Mouse (Mus musculus) brown adipose tissue, adult 24 weeks (tissue): Measurements from ENCODE around the gene Leo1. TPM values are rescaled to one million over a fixed set of nuclear protein-coding genes. Genes with fewer than 3 reads are reported as not detected.
"Not testable (repeated sequence)": the region's sequence is repeated elsewhere in the genome, so short reads cannot be mapped to it uniquely, and the experiment has no call there.

Experiments used
- H3K27ac ChIP-seq: fragments of 200-500 bp; replicated peaks from 2 replicates; pipeline ENCODE4 v1.5.1; 2012; ENCODE audit warnings: low read depth, mild to moderate bottlenecking, low read length
- H3K4me1 ChIP-seq: fragments of 200-500 bp; 2 replicates; pipeline ENCODE4 v1.6.1; 2012; ENCODE audit warnings: low read length, mixed read lengths; ENCODE audit not compliant: control insufficient read depth, insufficient read depth, insufficient read length
- H3K4me3 ChIP-seq: fragments of 200-500 bp; 2 replicates; pipeline ENCODE4 v1.5.1; 2012; ENCODE audit warnings: low read depth, mild to moderate bottlenecking, low read length, moderate library complexity; ENCODE audit not compliant: insufficient read depth
- polyA plus RNA-seq: library from polyadenylated mRNA; stranded (reverse); fragments of >200 nt; gene quantifications from 2 replicates; pipeline ENCODE4 v1.2.4, GENCODE M21; 2012; ENCODE audit not compliant: missing spikeins, insufficient read depth, insufficient read length

The Leo1 gene
- polyA plus RNA-seq, 1 experiment, result 19.0 TPM

DNA sequence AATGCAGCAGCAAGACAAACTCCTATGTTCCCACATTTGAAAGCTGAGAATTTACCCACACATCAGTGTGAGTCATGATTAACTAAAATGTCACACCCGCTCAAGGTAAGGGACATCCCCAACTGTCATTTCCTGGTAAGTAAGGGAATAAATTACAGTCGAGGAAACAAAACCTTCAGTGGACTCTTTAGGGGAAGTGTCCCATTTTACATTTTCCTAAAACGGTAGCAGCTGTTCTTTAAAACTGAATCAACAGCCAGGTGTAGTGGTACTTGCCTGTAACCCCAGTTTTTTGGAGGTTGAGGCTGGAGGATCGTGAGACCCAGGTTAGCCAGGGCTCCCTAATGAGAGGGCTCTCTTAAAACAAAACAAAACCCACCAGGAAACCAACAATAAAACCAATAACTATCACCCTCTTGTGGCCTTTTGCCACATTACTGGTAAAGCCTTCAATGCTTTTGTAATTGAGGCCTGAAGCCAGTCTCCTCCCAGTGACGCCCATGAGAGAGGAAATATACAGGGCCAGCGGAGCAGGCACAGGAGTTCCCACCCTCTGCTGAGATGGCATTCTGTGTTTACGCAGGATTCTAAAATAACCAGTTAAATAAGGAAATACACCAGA is 7.0 kb upstream of the Leo1 start:
- Histone ChIP-seq H3K27ac (peak overlapping the region; percentile 49; the same call in 1 of the 2 replicates), H3K4me3 (no peak overlapping the region), H3K4me1 (peaks cover 10% of the 10 kb centered on the region; the same call in 1 of the 2 replicates)

DNA sequence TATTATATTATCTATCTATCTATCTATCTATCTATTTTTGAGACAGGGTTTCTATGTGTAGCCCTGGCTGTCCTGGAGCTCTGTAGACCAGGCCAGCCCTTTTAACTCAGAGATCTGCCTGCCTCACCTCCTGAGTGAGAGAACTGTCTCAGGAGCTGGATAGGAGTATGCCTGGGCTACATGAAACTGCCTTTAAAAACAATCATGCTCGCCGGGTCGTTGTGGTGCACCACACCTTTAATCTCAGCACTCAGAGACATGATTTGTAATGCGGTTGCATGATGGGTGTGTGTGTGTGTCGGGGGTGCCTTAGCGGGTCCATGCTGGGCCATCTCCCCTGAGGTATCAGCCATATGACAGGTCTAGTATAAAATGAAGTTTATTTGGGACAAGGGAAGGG is 6.5 kb upstream of the Leo1 start:
- peaks cover 10% of the 10 kb centered on the region; the same call in 1 of the 2 replicates for H3K4me1 ChIP-seq
- H3K27ac ChIP-seq, result peak overlapping the region; percentile 80
- no peak overlapping the region for H3K4me3 ChIP-seq

DNA sequence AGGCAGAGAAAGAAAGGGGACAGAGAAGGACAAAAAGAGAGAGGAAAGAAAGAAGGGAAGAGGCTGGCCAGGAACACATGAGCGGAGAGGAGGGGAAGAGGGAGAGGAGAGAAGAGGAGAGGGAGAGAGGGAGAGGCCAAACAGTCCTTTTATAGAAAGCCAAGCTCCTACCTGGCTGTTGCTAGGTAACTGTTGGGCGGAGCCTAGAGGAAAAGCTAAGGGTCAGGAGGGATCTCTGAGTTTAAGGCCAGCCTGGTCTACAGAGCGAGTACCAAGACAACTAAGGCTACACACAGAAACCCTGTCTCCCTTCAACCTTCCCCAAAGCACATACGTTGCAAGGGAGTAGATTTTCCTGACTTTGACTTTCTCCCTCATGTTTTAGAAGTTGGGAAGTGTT is 6.0 kb upstream of the Leo1 start:
- Histone ChIP-seq H3K27ac (peak overlapping the region; percentile 80), H3K4me1 (peaks cover 10% of the 10 kb centered on the region; the same call in 1 of the 2 replicates), H3K4me3 (no peak overlapping the region)

DNA sequence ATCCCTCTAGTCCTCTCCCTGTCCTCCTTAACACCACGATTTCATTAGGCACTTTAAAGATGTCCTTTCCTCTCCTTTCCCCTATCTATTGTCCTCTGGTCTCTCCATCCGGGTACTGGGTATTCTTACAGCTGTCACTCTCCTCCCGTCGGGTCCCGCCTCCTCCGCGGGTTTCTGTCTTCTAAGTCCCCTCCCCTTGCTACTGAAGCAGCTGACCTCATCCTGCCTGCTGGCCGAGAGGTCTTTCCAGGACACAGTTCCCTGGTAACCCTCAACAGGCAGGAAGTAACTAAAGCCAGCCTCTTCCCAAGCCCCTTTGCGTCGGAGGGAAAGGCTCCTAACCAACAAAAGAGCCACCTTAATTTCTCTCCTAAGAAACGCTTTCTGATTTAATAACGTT is 5.4 kb upstream of the Leo1 start:
- peak overlapping the region; percentile 80 for H3K27ac ChIP-seq
- H3K4me3 ChIP-seq, result no peak overlapping the region

DNA sequence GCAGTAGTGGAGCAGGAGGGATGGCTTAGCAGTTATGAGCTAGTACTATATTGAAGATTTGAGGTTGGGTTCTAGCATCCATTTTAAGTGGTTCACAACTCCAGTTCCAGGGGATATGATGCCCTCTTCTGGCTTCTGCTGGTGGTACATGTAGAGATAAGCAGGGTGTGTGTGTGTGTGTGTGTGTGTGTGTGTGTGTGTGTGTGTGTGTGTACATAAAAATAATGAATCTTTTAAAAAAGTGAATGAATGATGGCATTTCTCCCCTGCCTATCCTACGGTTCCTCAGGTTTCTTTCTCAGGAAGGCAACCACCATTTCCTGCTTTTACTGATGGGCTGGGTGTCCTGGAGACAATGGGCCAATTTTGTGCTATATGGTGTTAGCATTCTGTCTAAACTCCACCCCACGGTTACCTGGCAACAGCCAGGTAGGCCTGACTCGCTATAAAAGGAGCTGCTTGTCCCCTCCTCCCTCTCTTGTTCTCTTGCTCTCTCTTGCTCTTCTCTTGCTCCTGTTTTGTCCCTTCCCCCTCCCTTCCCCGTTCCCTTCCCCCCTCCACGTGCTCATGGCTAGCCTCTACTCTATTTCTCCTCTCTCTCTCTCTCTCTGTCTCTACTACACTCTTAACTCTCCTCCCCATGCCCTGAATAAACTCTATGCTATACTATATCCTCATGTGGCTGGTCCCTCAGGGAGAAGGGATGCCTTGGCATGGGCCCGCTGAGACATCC is 3.5 kb upstream of the Leo1 start:
- Histone ChIP-seq H3K4me1 (peaks cover 10% of the 10 kb centered on the region; the same call in 1 of the 2 replicates), H3K27ac (no peak overlapping the region), H3K4me3 (no peak overlapping the region)

More for the DNA sequence above, 5.4 kb upstream of the Leo1 start:
- H3K4me1 ChIP-seq, result peaks cover 10% of the 10 kb centered on the region; the same call in 1 of the 2 replicates

DNA sequence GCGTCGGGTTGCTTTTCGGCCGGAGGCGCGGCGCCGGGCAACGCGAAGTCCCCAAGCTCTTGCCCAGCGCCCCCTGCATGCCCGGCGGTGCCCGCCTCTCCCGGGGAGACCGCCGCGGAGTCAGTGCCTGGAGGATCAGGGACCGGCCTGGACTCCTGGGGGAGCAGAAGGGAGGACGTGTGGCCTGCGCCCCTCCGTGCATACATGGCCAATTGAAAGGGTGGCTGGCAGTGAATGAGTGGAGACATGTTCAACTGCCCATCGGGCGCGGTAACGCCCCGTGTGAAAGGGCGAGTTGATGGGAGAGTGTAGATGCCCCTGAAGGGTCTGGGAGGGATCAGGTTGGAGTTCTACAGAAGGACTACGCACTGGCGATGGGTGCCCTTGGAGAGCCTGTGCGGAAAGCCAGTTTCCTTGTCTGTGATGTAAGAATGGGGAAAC is 387 bp downstream of the Leo1 start:
- Histone ChIP-seq H3K4me1 (no peaks in the 10 kb centered on the region), H3K4me3 (peak overlapping the region; percentile 76), H3K27ac (no peak overlapping the region)

DNA sequence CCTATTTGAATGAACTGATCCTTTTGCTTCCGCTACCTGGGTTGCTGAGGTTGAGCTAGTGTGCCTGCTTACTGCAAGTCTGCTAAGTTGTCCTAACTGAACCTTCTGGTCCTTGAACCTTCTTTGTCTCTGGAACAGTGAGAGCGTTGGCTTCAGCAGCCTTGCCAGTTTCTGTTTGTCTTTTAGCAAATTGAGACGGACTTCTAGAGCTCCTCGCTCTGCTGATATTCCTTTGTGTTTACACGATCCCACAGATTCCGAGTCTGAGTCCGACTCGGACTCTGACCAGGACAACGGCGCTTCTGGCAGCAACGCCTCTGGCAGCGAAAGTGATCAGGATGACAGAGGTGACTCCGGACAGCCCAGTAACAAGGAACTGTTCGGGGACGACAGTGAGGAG is 3.7 kb downstream of the Leo1 start:
- Histone ChIP-seq H3K27ac (no peak overlapping the region), H3K4me1 (no peaks in the 10 kb centered on the region), H3K4me3 (no peak overlapping the region)

DNA sequence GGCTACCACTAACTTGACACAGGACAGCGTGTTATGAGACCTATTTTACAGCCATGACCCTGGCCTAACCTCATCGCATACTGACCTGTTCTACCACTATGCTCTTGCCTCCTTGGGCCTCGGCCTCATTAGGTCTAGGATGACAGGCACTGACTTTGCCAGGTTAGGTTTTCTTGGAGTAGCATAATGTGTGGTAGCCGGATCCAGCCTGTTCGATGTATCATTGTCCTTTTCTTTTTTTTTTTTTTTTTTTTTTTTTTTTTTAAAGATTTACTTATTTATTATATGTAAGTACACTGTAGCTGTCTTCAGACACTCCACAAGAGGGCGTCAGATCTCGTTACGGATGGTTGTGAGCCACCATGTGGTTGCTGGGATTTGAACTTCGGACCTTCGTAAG is 5.2 kb downstream of the Leo1 start:
- not testable (repeated sequence) for H3K4me1 ChIP-seq, H3K27ac ChIP-seq, H3K4me3 ChIP-seq

DNA sequence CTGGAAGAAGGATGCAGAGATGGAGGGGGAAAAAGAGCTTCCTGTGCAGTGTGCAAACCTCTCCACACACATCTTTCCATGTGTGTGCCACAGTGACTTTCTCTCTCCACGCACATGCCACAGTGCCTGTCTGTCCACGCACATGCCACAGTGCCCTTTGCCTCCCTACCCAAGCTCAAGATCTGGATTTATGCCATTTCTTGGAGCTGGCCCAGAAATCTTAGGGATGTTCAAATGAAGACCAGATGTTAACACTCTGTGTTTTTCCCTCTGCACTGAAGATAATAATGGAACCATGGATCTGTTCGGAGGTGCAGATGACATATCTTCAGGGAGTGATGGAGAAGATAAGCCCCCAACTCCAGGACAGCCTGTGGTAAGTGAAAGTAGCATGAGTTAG is 6.7 kb downstream of the Leo1 start:
- H3K4me1 ChIP-seq, result no peaks in the 10 kb centered on the region
- H3K4me3 ChIP-seq, result no peak overlapping the region

DNA sequence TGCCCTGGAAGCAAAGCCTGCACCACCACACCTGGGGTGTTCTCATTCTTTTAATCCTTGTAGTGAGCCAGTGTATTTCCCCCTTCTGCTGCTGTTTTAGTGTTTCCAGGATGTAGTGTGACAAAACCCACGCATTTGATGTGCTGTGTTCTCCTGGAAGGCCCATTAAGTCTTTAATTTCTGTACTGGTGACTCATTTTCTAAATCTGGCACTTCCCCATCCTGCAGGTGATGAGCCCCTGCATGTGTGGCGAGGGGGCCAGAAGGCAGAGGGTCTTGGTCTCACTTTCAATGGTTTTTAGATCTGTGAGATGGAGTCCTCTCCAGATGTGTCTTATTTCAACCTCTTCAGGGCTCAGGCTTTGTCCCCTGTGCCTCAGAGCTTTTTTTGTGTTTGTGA is 12.7 kb downstream of the Leo1 start:
- Histone ChIP-seq H3K27ac (peak overlapping the region; percentile 54; the same call in 1 of the 2 replicates), H3K4me1 (no peaks in the 10 kb centered on the region), H3K4me3 (no peak overlapping the region)

More for the DNA sequence above, 6.7 kb downstream of the Leo1 start:
- H3K27ac ChIP-seq, result no peak overlapping the region

DNA sequence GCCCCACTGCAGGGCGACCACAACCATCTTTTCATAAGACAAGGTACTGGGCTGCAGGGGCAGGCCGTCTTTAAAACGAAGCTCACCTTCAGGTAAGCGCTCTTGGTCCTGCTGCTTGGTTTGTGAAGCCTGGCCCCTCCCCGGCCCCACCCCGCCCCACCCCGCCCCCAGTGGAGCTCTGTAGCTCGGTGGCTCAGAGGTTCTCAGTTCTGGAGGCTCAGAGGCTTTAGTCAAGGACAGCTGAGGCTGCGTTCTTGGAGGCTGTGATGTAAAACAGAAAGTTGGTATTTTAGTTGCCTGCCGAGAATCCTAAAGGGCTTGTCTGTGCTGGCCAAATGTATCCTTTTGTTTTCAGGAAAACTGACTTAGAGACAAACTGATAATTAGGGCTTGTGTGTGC is 14.4 kb downstream of the Leo1 start:
- H3K4me3 ChIP-seq, result no peak overlapping the region
- no peak overlapping the region for H3K27ac ChIP-seq
- H3K4me1 ChIP-seq, result no peaks in the 10 kb centered on the region

DNA sequence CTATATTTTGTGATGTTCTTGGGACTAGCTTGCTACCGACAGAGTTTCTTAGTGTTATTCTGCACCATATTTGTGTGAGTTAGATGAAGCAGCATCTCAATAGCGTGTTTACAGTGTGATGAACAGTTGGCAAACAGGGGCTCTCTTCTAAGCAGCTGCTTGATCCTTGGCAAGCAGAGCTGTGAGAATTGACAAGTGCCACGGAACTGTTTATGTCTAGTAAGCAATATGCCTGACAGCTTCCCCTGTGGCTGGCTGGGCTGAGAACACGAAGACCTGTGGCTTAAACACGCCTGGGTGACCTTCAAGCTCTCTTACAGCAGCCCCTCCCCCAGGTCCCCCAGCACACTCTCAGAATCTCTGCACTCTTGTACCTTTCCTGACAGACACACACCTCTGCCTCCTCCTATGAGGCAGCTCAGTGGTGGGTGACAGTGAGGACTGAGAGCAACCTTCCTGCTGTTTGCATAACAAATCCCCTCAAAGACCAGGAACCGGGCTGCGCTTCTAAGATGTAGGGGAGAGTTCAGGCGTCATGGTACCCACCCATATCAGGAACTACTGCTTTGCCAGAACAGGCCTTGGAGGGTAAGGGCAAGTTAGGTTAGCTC is 21.8 kb downstream of the Leo1 start:
- Histone ChIP-seq H3K4me3 (no peak overlapping the region), H3K4me1 (peaks cover 13% of the 10 kb centered on the region), H3K27ac (peak overlapping the region; percentile 39; the same call in 1 of the 2 replicates)

DNA sequence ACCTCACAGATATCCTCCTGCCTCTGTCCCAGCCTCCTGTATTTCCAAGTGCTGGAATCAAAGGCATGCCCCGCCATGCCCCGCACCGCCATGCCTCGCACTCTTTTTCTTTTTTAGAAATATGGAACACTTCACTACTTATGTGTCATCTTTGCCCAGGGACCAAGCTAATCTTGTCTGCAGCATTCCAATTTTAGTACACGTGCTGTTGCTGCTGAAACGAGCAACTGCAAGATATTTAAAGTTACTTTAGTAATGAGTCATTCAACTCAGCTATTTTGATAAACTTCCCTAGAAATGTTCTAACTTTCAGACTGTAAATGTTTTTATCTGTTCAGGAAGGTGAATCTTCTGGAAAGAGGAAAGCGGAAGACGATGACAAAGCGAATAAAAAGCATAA is 24.5 kb downstream of the Leo1 start:
- Histone ChIP-seq H3K4me3 (no peak overlapping the region), H3K27ac (no peak overlapping the region), H3K4me1 (peaks cover 13% of the 10 kb centered on the region)

DNA sequence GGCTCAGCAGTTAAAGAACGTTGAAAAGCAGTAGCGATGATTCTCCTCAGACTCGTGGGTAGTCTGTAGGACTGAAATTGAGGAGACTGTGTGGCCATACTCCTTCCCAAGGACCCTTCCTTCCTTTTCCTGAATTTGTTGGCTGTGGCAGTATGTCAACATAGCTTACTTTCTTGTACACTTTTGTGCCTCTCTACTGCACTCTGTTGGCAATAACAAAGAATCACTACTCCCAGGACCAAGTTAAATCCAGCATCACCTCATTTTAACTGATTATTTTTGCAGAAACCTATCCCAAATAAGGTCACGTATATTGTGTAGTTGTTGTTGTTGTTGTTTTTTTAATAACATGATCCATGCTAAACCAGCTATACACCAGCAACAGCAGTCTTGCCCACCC is 25.3 kb downstream of the Leo1 start:
- H3K4me3 ChIP-seq, result no peak overlapping the region
- peaks cover 13% of the 10 kb centered on the region for H3K4me1 ChIP-seq
- H3K27ac ChIP-seq, result no peak overlapping the region

DNA sequence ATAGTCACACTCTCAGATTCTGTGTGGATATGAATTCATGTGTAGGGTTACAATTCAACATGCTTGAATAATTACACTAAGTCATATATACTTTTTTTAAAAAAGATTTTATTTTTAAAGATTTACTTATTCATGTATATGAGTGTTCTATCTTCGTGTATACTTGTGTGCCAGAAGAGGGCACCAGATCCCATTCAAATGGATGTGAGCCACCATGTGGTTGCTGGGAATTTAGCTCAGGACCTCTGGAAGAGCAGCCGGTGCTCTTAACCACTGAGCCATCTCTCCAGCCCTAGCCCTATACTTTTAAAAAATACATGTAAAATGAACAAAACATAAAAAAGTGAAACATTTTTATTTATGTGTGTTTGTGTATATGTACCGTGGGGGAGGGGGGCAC is 26.3 kb downstream of the Leo1 start:
- Histone ChIP-seq H3K27ac (no peak overlapping the region), H3K4me1 (peaks cover 13% of the 10 kb centered on the region), H3K4me3 (no peak overlapping the region)
